Mouse (Mus musculus): ENCODE results near the gene Rai14.

Gene Rai14

GRCm38 (mm10) chr15:10714409-10715138 is at the start of gene Rai14:
Rai14 (minus strand) TSS chr15:10714624.
- POLR2A ChIA-PET, result interaction anchor here (0.5 to 12.5 kb wide), 95 partner anchors 8 to 1635 kb away, joined by 3 to 238 read pairs (median 4); partner anchors contain the start of genes Amacr (in 2 of the 4), Dnajc21 (in 2 of the 4), Brix1 (in 1 of the 4) and Lmbrd2 (in 1 of the 4)
- CTCF ChIA-PET, result interaction anchor here (0.6 to 2.7 kb wide), 5 partner anchors 9 to 214 kb away, joined by 3 to 16 read pairs (median 5); no protein-coding TSS in a partner anchor

DNA sequence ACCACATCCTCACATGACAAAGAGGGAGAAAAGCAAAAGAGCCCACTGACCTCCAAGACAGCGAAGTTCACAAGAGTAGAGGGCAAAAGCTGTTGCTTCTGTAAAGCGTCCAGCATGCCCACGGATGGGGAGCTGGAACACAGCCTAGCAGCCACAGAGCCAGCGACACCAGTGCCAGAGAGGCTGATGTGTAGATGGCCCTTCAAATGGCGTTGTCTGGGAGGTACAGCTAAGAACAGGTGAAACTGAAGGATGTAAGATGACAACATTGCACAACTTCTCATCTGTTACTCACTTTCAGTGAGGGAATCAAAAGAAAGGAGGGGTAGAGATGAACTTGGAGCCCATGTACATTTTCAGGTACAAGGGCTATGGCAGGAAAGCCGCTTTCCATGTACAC is 47.0 kb upstream of the Rai14 start:
- POLR2A ChIA-PET, result interaction anchor here in 2 of 4 experiments (1.1 to 1.4 kb wide), 3 partner anchors 37 to 52 kb away, joined by 3 to 5 read pairs (median 4); partner anchors contain the start of gene Rai14 (in 1 of the 2)

GRCm38 (mm10) chr15:10760006-10760405 is 45.6 kb upstream of the Rai14 start:
- ChIA-PET POLR2A (interaction anchor here in 2 of 4 experiments (0.6 to 2.6 kb wide), 13 partner anchors 8 to 561 kb away, joined by 3 to 14 read pairs (median 5); partner anchors contain the start of gene Rai14 (in 1 of the 2)), CTCF (no interaction called here)

More for the DNA sequence above, 47.0 kb upstream of the Rai14 start:
- CTCF ChIA-PET, result no interaction called here

DNA sequence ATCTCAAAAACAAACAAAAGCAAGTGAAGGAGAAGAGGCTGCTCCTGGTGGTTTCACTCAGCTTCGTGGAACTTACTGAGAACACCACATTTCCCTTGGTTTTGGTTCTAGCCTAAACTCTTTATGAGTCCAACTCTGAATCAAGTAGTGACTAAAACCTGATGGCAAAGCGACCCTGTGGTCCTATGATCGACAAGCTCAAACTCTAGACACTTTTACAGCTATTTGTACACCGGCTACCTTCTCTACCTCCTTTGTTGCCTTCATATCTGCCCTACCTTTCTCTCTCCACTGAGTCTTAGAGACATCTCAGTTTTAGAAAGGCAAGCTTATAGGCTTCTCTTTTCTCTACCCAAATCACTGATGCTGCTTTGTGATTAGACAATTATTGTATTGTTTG is 45.0 kb upstream of the Rai14 start:
- ChIA-PET CTCF (interaction anchor here in 1 of 4 experiments (0.6 kb wide), 1 partner anchor 572 kb away, joined by 4 read pairs; no protein-coding TSS in a partner anchor), POLR2A (interaction anchor here in 2 of 4 experiments (0.6 to 2.6 kb wide), 13 partner anchors 9 to 132 kb away, joined by 3 to 14 read pairs (median 5); partner anchors contain the start of gene Rai14 (in 1 of the 2))

GRCm38 (mm10) chr15:10758808-10759207 is 44.4 kb upstream of the Rai14 start:
- ChIA-PET CTCF (interaction anchor here in 1 of 4 experiments (0.5 kb wide), 1 partner anchor 38 kb away, joined by 12 read pairs; no protein-coding TSS in a partner anchor), POLR2A (interaction anchor here in 2 of 4 experiments (0.6 to 2.6 kb wide), 8 partner anchors 9 to 44 kb away, joined by 3 to 14 read pairs (median 6); partner anchors contain the start of gene Rai14 (in 1 of the 2))

DNA sequence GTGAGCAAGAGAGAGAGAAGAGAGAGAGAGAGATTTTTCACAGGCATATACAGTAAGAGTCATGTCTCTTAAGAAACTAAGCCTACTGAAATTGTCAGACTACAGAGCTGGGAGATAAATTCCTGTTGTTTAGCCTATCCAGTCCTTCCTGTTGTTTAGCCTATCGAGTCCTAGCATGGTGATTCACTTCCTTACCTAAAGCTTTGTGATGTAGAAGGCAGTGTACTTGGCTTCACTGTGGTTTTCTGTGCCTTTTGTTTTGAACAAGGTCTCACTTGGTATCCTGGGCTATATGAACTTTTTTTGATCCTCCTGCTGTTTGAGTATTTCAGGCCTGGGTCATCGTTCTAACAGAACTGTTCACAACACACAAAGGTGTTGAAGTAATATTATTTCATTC is 36.7 kb upstream of the Rai14 start:
- CTCF ChIA-PET, result no interaction called here
- POLR2A ChIA-PET, result interaction anchor here in 2 of 4 experiments (0.5 to 2.9 kb wide), 8 partner anchors 8 to 75 kb away, joined by 3 to 8 read pairs (median 6); partner anchors contain the start of gene Rai14 (in 1 of the 2)

DNA sequence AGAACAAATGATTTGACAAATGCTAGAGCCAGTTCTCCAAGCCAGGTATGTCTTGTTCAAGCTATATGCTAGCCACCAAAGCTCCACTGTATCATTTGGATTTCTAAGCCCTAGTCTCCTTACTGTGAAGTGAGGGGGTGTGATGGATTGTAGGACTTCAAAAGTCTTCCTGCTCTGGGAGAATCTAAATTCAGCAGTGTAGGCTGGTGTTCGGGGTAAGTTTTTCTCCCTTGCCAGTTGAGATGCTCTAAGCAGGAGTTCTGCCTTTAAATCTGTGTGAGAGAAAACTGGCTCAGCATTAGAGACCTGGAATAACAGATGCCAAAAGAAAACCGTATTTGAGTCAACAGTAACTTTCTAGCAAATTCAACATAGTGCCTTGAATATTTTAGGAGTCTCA is 35.9 kb upstream of the Rai14 start:
- ChIA-PET CTCF (no interaction called here), POLR2A (interaction anchor here in 2 of 4 experiments (0.6 to 2.9 kb wide), 10 partner anchors 9 to 280 kb away, joined by 3 to 13 read pairs (median 4); partner anchors contain the start of genes Dnajc21 (in 1 of the 2) and Rai14 (in 1 of the 2))

GRCm38 (mm10) chr15:10749678-10750077 is 35.3 kb upstream of the Rai14 start:
- CTCF ChIA-PET, result no interaction called here
- POLR2A ChIA-PET, result interaction anchor here in 2 of 4 experiments (0.6 to 2.9 kb wide), 9 partner anchors 10 to 279 kb away, joined by 3 to 13 read pairs (median 5); partner anchors contain the start of genes Dnajc21 (in 1 of the 2) and Rai14 (in 1 of the 2)

GRCm38 (mm10) chr15:10747638-10748037 is 33.2 kb upstream of the Rai14 start:
- CTCF ChIA-PET, result no interaction called here
- POLR2A ChIA-PET, result interaction anchor here in 1 of 4 experiments (0.5 to 2.9 kb wide), 2 partner anchors 24 to 121 kb away, joined by 4 to 12 read pairs; no protein-coding TSS in a partner anchor

DNA sequence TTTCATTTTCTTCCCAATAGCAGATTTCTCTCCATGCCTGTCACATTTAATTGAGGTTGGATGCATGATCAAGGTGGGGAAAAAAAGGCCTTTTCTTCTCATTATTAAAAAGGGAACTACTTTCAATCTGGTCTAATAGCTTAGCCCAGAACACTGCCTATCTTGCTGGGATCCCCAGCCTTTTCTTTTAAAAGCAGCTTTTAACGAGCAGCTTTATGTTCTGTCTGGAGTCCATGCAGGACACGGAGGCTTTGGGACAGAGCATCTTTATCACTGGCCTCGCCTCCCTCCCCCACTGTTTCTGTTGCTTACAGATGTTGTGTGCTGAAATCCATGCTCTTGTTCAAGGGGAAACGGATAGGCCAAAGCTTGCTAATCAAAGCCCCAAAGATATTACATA is 32.8 kb upstream of the Rai14 start:
- CTCF ChIA-PET, result no interaction called here

GRCm38 (mm10) chr15:10746303-10747051 is 32.1 kb upstream of the Rai14 start:
- ChIA-PET POLR2A (interaction anchor here (0.6 to 2.9 kb wide), 7 partner anchors 14 to 267 kb away, joined by 3 to 12 read pairs (median 4); no protein-coding TSS in a partner anchor), CTCF (no interaction called here)

More for the DNA sequence above, 32.8 kb upstream of the Rai14 start:
- POLR2A ChIA-PET, result interaction anchor here in 2 of 4 experiments (0.5 to 2.9 kb wide), 4 partner anchors 24 to 121 kb away, joined by 4 to 12 read pairs (median 4); no protein-coding TSS in a partner anchor

- ChIA-PET CTCF (interaction anchor here in 1 of 4 experiments (0.6 to 0.7 kb wide), 2 partner anchors 267 to 547 kb away, joined by 3 to 4 read pairs; no protein-coding TSS in a partner anchor), POLR2A (interaction anchor here in 2 of 4 experiments (1.3 to 3.2 kb wide), 2 partner anchors 18 to 29 kb away, joined by 3 to 11 read pairs; no protein-coding TSS in a partner anchor)
Measured at GRCm38 (mm10) chr15:10742441-10742840, 28.0 kb upstream of the Rai14 start.

DNA sequence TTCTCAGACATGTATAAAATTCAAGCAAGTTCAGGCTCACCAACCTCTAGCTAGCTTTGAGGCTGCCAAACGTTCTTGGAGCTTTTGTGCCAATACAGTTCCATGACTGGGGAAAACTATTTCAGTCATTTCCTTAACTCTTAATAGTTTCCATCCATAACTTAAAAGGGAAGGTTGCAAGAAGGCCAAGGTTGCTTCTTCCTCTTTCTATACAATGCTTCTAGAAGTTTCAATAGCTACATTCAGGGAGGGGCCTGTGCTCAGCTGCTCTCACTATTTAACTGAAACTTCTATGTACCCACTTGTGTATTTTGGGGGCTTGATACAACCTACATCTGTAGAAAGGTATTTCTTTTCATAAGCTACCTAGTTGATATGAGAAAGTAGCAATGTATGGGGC is 24.9 kb upstream of the Rai14 start:
- ChIA-PET POLR2A (interaction anchor here in 2 of 4 experiments (1.3 to 1.8 kb wide), 3 partner anchors 16 to 52 kb away, joined by 4 to 10 read pairs (median 8); no protein-coding TSS in a partner anchor), CTCF (no interaction called here)

DNA sequence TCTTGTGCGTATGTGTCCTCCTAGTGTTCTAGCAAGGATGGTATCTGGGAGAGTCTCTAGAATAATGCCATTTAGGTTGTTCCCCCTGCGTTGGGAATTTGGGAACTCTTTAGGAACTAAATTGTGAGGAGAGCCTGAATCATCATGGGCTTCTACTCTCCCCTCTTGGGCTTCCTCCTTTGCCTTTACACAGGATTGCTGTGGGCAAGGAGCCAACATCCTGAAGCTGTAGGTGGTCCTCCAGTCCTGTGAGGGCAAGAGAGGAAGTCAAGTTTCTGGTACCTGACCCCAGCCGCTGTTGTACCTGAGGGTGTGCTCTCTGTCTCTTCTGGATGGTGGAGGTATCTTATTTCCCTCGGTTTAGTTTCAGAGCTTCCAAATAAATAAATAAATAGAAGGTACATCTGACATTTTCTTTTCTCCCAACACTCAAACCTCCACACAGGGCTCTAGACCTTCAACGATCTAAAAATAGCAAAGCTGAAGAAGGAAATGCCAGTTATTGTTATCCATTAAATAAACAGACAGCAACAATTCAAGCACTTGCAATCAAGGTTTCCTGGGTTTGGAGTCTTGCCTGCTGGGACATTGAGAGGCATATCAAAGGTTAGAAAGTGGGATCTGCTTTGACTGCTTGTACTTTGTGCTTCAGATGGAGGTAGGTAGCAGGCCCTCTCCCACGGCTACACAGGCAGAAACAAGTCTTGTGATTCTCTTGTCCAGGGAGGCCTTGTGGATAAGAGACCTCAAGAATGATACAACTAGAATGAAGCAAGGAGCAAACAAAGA is 24.1 kb upstream of the Rai14 start:
- CTCF ChIA-PET, result interaction anchor here in 1 of 4 experiments (1.1 kb wide), 1 partner anchor 155 kb away, joined by 3 read pairs; no protein-coding TSS in a partner anchor
- POLR2A ChIA-PET, result interaction anchor here in 2 of 4 experiments (0.7 to 1.8 kb wide), 6 partner anchors 15 to 247 kb away, joined by 4 to 10 read pairs (median 4); no protein-coding TSS in a partner anchor

GRCm38 (mm10) chr15:10735948-10736347 is 21.5 kb upstream of the Rai14 start:
- POLR2A ChIA-PET, result interaction anchor here in 2 of 4 experiments (0.7 to 4.9 kb wide), 4 partner anchors 12 to 18 kb away, joined by 3 to 32 read pairs (median 10); no protein-coding TSS in a partner anchor
- CTCF ChIA-PET, result no interaction called here

DNA sequence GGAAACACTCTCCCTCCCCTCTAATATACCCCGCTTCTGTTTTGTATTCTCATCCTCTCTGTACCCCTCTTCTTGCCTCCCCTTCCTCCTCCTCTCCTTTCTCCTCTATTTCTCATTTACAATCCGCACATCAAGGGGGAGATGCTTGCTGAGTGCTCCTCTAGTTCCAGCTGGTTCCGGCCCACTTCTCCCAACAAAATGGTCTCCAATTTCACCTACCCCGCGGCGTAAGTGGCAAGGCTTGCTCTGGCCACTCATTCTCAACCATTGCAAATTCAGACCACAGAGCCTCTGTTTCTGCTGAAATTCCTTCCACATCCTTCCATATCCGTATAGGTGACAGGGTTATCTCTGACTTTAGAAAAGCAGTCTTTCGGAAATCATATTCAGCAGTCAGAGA is 20.8 kb upstream of the Rai14 start:
- POLR2A ChIA-PET, result interaction anchor here in 3 of 4 experiments (0.7 to 4.9 kb wide), 5 partner anchors 11 to 18 kb away, joined by 3 to 32 read pairs (median 6); no protein-coding TSS in a partner anchor
- CTCF ChIA-PET, result no interaction called here

- CTCF ChIA-PET, result no interaction called here
- POLR2A ChIA-PET, result no interaction called here
Measured at GRCm38 (mm10) chr15:10731398-10731797, 17.0 kb upstream of the Rai14 start.

Data from embryonic stem cell, embryonic (primary cell).